Mouse (Mus musculus) left cerebral cortex, postnatal 25 days (tissue): ENCODE data around the gene Ptpre. TPM values are rescaled to one million over a fixed set of nuclear protein-coding genes. Genes with fewer than 3 reads are reported as not detected.
A peak's percentile ranks its signal among the peaks of the same experiment; 100 is the strongest.
"Not testable (repeated sequence)": the region's sequence is repeated elsewhere in the genome, so short reads cannot be mapped to it uniquely, and the experiment has no call there.

Experiments used
- DNase-seq, 2 experiments: peaks; one replicate each; pipeline ENCODE4 v3.0.0; 2022; ENCODE audit warnings: low spot score in 2 of 2, mixed read lengths in 1 of 2
- intact Hi-C: fragments of 180-260 bp; cut with DNase I; formaldehyde crosslinking; loops from one replicate; pipeline ENCODE4 v1.15.1; 2025
- total RNA-seq, 2 experiments: library from RNA; stranded (reverse); gene quantifications; 2 replicates each; pipeline ENCODE4 v1.2.3; 2021

Gene Ptpre
- total RNA-seq, 2 experiments from 2014 or later, result 24.9 to 27.3 TPM

GRCm38 (mm10) chr7:135598303-135598855, 61.1 kb downstream of the Ptpre start:
- intact Hi-C loops, result no loop called here
- no peak for DNase-seq

DNA sequence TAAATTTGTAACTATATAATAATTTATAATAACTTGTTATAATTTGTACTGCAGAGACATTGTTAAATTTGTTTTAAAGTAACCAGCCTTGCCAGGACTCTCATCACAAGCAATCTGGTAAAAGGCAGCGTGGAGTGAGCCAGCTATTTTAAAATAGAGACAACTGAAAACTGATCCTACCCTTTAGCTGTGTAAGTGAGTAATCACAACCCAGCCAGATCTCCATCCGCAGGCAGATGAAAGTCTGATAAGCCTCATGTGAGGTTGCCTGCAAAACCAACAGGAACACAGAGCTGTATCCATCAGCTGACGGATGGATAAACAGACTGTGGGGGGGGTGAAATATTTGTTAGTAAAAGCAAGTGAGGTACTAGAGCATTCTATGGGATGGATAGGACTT, 62.8 kb downstream of the Ptpre start:
- DNase-seq, result peak; percentile 43 to 55
- intact Hi-C loops, result no loop called here

GRCm38 (mm10) chr7:135601607-135602006, 64.3 kb downstream of the Ptpre start:
- intact Hi-C loops, result no loop called here

GRCm38 (mm10) chr7:135602265-135602664, 65.0 kb downstream of the Ptpre start:
- intact Hi-C loops, result no loop called here

More at GRCm38 (mm10) chr7:135601607-135602006, 64.3 kb downstream of the Ptpre start:
- no peak for DNase-seq

DNA sequence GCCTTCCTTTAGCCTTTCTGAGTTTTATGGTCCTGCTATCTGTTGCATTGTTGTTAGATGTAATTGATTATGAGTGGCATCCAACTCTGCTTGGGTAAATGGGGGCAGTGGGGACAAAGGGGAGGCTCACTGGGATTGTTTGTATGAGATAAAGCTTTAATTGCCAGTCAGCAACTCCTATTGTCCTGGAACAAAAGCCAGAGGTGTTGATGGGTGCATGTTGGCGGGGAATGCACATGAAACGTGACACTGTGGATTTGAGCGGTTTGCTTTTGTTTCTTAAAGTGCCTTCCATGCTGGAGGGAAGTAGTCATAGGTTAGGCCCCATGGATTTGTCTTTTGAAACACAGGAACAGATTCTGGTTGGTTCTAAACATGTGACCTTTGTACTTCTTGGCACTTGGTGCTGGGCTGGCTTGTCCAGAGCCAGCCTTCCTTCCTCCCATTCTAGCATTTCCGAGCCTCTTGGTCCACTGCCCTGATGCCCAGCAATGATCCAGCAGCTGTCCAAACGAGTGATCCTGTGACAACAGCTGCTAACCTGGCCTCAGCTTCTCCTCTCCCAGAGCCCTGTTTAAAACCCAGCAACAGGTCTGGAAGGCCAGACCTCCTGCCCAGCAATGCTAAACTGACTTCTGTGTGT, 65.7 kb downstream of the Ptpre start:
- no peak for DNase-seq
- intact Hi-C loops, result no loop called here

More at GRCm38 (mm10) chr7:135602265-135602664, 65.0 kb downstream of the Ptpre start:
- no peak for DNase-seq

DNA sequence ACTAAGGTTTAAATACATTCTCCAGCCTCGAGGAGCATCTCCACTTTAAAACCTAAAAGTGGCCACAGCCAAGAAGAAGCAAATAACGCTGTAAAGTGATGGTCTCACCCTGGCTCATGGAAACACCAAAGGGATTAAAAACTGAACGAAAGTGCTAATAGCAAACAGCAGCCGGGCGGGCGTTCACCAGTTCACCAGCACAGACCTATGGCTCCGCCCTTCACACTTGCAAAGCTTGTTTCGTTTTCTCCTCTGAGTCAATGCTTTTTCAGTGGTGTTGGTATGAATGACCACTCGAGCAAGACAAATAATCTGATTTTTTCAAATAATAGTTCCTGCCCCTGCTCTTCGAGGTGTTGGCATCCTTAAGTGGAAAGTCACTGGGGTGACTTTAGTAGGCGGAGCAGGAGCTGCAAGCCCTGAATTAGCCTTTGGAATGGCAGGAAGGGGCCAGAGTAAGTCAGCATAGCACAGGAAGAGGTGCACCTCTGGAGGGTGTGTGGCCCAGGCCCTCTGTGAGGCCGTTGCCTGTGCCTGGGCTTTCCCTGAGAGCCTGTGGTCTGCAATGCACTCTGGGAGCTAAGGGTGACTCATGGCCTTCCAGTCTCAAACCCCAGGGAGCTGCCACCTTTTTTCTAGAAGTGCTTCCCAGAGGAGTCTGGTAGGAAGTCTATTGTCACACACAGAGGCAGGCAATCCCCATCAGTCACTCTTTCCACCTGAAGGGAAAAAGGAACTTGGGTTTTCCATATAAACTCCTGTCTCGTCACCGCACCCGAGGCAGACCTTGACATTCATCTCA, 67.9 kb downstream of the Ptpre start:
- intact Hi-C loops, result no loop called here
- no peak for DNase-seq

GRCm38 (mm10) chr7:135605804-135606072, 68.5 kb downstream of the Ptpre start:
- no peak for DNase-seq
- intact Hi-C loops, result no loop called here

DNA sequence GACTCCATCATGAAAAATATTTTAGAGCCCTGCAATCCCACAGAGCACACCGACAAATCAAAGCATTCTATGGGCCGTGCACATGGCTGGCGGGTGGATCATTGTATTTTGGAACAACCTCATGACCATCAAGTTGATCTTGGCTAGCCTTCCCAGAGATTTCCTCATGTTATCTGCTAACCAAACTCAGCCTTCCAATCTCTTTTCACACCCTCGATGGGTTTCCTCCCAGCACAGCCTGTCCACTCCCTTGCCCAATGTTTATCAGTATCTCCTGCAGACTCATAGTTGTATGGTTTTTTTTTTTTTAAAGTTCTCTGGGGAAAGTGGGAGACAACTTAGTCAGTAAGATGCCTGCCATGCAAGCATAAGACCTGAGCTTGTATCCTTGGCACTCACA, 70.9 kb downstream of the Ptpre start:
- intact Hi-C loops, result no loop called here

GRCm38 (mm10) chr7:135609028-135609427, 71.7 kb downstream of the Ptpre start:
- DNase-seq, result no peak
- intact Hi-C loops, result no loop called here

More for the DNA sequence above, 70.9 kb downstream of the Ptpre start:
- DNase-seq, result no peak

GRCm38 (mm10) chr7:135609655-135610054, 72.4 kb downstream of the Ptpre start:
- intact Hi-C loops, result no loop called here
- no peak for DNase-seq

GRCm38 (mm10) chr7:135612276-135612675, 75.0 kb downstream of the Ptpre start:
- DNase-seq, result no peak
- intact Hi-C loops, result no loop called here

DNA sequence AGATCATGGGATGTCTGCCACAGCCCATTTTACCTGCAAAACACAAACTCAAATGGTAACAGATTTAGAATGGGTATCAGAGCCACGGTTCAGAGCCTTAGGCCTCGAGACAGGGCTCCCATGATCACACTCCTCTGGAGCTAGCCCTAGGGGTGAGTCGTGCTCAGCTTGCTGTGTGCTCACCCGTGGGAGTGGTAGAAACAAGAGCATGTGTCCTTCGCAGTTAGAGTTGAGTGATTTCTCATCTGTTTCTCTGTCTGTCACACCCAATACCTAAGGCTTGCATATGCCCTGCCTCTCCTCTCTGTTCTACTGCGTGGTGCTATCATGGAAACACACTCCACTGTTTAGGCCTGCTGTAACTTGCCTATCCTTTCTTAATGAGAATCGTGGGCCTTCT, 75.5 kb downstream of the Ptpre start:
- DNase-seq, result no peak
- intact Hi-C loops, result no loop called here

- no peak for DNase-seq
- intact Hi-C loops, result no loop called here
These were observed 76.1 kb downstream of the Ptpre start for GRCm38 (mm10) chr7:135613380-135613779.

GRCm38 (mm10) chr7:135614892-135615291, 77.6 kb downstream of the Ptpre start:
- peak in 1 of 2 experiments; percentile 34 for DNase-seq
- intact Hi-C loops, result no loop called here

- intact Hi-C loops, result not testable (repeated sequence)
These were observed 79.2 kb downstream of the Ptpre start for GRCm38 (mm10) chr7:135616479-135616878.

DNA sequence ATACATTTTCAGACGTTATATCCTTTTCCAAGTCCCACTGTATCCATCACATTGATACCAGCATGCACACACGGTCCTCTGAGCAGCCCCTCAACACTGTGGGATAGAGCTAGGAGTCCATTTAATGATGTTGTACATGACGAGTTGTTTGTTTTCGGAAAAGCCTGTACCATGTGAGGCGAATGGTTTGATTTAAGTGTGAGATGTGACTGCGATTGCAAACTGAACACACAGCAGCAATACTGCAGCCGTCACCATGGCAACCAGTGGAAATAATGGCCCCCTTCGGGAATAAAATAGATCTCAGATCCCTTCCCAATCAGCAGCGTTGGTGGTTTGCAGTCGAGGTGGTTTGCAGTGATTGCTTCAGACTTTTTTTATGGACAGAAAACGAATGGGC, 80.5 kb downstream of the Ptpre start:
- peak; percentile 46 to 59 for DNase-seq
- intact Hi-C loops, result no loop called here

More at GRCm38 (mm10) chr7:135616479-135616878, 79.2 kb downstream of the Ptpre start:
- not testable (repeated sequence) for DNase-seq

GRCm38 (mm10) chr7:135621649-135622048, 84.4 kb downstream of the Ptpre start:
- DNase-seq, result peak in 1 of 2 experiments; percentile 42
- intact Hi-C loops, result no loop called here

DNA sequence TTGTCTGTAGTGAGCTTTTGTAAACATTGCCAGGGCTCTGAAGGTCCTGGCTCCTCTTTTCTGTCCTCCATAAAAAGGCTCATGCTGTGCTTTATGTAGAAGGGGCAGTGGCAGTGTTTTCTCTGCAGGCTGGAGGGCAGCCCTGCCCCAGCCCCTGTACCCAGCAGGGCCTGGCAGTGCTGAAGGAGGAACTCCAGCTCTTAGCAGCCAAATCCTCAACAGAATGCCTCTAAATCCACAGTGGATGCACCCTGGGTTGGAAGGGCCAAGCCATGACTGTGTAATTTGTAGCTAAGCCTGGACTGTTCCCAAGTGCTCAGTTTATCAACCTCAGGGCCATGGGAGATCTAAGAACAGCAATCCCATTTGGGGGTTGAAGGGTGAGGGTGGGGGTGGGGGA, 85.0 kb downstream of the Ptpre start:
- intact Hi-C loops, result no loop called here
- DNase-seq, result no peak

DNA sequence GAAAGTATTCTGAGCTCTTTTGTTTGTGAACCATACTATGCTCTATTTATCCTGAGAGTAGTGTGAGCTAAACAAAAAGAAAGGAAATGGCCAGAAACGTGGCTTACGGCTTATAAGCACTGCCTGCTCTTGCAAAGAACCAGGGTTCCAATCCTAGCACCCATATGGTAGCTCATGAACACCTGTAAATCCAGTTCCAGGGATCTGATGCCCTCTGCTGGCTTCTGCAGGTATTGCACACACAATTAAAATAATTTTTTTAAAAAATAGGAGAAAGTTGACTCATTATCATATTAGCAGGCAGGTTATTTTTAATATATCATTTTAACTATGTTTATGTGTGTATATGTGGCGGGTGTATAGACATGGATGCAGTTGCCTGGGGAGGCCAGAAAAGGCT, 87.6 kb downstream of the Ptpre start:
- intact Hi-C loops, result no loop called here
- DNase-seq, result no peak

DNA sequence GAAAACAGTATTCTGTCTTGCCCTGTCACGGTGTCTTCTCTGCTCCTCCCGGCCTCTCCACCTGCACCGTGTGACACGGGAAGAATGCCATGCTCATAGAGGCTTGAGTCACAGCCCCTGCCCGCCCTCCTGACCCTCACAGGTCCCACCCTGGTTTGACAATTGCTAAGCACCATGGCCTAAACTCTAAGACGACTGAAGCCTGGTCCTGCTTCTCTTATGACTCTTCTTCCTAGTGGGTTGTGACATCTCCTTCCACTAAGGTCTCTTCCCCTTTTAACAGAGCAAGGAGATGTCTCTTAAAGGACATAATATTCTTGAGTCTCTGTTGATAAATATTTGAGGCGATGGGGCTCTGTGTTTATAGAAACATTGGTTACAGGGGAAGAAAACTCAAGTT, 91.1 kb downstream of the Ptpre start:
- intact Hi-C loops, result no loop called here
- no peak for DNase-seq

GRCm38 (mm10) chr7:135629019-135629418, 91.7 kb downstream of the Ptpre start:
- intact Hi-C loops, result no loop called here
- no peak for DNase-seq
